Mouse (Mus musculus) neural tube, embryonic 10.5 days (tissue): Measurements from ENCODE around the gene Lctl.

Source experiments
- DNase-seq: peaks from one replicate; pipeline ENCODE4 v3.0.0-alpha.2; 2017; ENCODE audit warnings: low spot score; ENCODE audit errors: extremely low spot score

Lctl gene

DNA sequence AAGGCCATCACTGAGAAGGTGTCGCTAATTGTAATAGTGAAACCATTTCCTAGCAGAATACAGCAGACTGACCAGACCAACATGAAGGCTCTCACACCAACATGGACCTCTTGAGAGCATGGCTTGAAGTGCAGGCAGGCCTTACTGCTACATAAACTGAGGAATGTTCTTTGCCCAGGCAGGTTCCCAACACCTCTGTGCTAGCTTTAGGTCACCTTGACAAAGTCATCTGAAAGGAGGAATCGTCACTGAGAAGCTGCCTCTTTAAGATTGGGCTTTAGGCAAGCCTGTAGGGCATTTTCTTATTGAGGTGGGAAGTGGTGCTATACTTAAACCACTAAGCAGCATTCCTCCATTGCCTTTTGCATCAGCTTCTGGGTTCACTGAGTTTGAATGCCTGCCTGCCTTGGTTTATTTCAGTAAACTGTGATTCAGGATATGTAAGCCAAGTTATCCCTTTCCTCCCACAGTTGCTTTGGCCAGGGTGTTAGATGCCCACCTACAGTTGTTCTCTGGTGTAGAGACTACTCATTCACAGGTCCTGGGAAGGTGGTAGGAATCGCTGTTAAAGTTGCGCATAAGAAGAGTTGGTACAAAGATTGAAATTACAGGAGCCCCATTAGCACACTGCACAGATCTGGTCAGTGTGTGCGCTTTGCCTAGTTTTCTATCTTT lies 67.4 kb downstream of the Lctl start:
- no peak for DNase-seq
